Mouse (Mus musculus) heart, embryonic 11.5 days (tissue): ENCODE measurements around the gene Olfr1090. TPM values are rescaled to one million over a fixed set of nuclear protein-coding genes. Genes with fewer than 3 reads are reported as not detected.

Experiments used
- ATAC-seq: fragments of 200-750 bp; cut with Nextera tagmentation; replicated peaks from 2 replicates; pipeline ENCODE4 v1.8.0; 2017; ENCODE audit warnings: moderate library complexity; ENCODE audit not compliant: insufficient number of reproducible peaks, low FRiP score, low TSS enrichment
- H3K27ac ChIP-seq: fragments of 300-500 bp; sonication (generic); 2 replicates; pipeline ENCODE4 v1.5.1; 2014; ENCODE audit warnings: mild to moderate bottlenecking, low read depth, low read length
- H3K27me3 ChIP-seq: fragments of 300-500 bp; sonication (generic); 2 replicates; pipeline ENCODE4 v1.6.1; 2014; ENCODE audit warnings: mild to moderate bottlenecking, low read length, mixed read lengths; ENCODE audit not compliant: control insufficient read depth, insufficient read depth
- H3K36me3 ChIP-seq: fragments of 300-500 bp; sonication (generic); 2 replicates; pipeline ENCODE4 v1.6.1; 2014; ENCODE audit warnings: mild to moderate bottlenecking, low read length, moderate library complexity, mixed read lengths; ENCODE audit not compliant: control insufficient read depth, insufficient read depth
- H3K4me1 ChIP-seq: fragments of 300-500 bp; sonication (generic); 2 replicates; pipeline ENCODE4 v1.6.1; 2014; ENCODE audit warnings: low read length; ENCODE audit not compliant: control insufficient read depth, insufficient read depth
- H3K4me2 ChIP-seq: fragments of 300-500 bp; sonication (generic); 2 replicates; pipeline ENCODE4 v1.6.1; 2014; ENCODE audit warnings: mild to moderate bottlenecking, moderate library complexity
- H3K4me3 ChIP-seq: fragments of 300-500 bp; sonication (generic); 2 replicates; pipeline ENCODE4 v1.5.1; 2014; ENCODE audit warnings: low read depth, low read length
- H3K9ac ChIP-seq: fragments of 300-500 bp; sonication (generic); 2 replicates; pipeline ENCODE4 v1.6.1; 2014; ENCODE audit warnings: mild to moderate bottlenecking, low read depth, low read length, moderate library complexity
- H3K9me3 ChIP-seq: fragments of 300-500 bp; sonication (generic); replicated peaks from 2 replicates; pipeline ENCODE4 v1.6.1; 2016; ENCODE audit warnings: low read length; ENCODE audit not compliant: control insufficient read depth
- WGBS: fragments of 180-500 bp; shearing (Covaris S2); extraction: QIAGEN DNeasy Blood & Tissue Kit; methylation state at CpG from one replicate; pipeline ENCODE4 v1.1.7; 2014; ENCODE audit not compliant: insufficient replicate concordance; 5-methylcytosine and 5-hydroxymethylcytosine counted together
- polyA plus RNA-seq: library from polyadenylated mRNA; unstranded; fragments of >200 nt; fragmentation: Nextera tagmentation; extraction: Ambion mirVana; gene quantifications from 2 replicates; pipeline ENCODE4 v1.2.1, GENCODE M21; 2014

The Olfr1090 gene
- polyA plus RNA-seq: not detected in 2 replicates

GRCm38 (mm10) chr2:86758893-86759292 is at the start of gene Olfr1090:
Gene Olfr1090 (minus strand): TSS chr2:86758993.
- H3K4me1 ChIP-seq: no peaks in the 10 kb centered on the region
- no peak for ATAC-seq
- 81% methylated on average over 1 of the region's 1 CpGs for WGBS

DNA sequence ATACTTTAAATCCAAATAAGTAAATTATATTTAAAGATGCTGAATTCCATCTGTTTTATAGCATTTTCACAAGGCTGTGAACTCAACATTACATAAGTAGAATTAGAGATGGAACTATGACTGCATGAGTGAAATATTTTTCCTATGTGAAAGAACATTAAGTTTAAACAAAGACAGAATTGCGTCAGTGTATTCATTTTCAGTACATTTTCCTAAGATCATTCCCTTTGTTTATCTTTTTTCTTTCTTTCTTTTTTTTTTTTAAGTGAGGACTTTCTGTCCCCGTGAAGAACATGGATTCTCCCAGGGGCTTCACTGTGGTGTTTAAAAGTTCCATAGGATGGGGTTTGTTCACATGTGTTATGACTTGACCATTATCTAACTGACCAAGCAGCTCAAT is 23.4 kb upstream of the Olfr1090 start, which contains the start of gene Olfr1093:
TSS of gene Olfr1093 (plus strand) at position 301 of the 400 bp plus-strand sequence.
- WGBS: 85% methylated on average over 2 of the region's 2 CpGs
- Histone ChIP-seq H3K9ac (no peak within 1 kb of the TSS), H3K4me2 (no peak within 1 kb of the TSS), H3K9me3 (no peaks in the 10 kb centered on the region), H3K27me3 (no peaks in the 10 kb centered on the region), H3K4me3 (no peak within 1 kb of the TSS), H3K27ac (no peak within 1 kb of the TSS), H3K36me3 (no peaks in the 10 kb centered on the region), H3K4me1 (no peaks in the 10 kb centered on the region)
- ATAC-seq: no peak

More at GRCm38 (mm10) chr2:86758893-86759292, at the start of gene Olfr1090:
- no peak within 1 kb of the TSS for H3K27ac ChIP-seq
- no peaks in the 10 kb centered on the region for H3K27me3 ChIP-seq
- H3K4me2 ChIP-seq: no peak within 1 kb of the TSS
- H3K9me3 ChIP-seq: no peaks in the 10 kb centered on the region
- H3K36me3 ChIP-seq: no peaks in the 10 kb centered on the region
- no peak within 1 kb of the TSS for H3K4me3 ChIP-seq
- H3K9ac ChIP-seq: no peak within 1 kb of the TSS

DNA sequence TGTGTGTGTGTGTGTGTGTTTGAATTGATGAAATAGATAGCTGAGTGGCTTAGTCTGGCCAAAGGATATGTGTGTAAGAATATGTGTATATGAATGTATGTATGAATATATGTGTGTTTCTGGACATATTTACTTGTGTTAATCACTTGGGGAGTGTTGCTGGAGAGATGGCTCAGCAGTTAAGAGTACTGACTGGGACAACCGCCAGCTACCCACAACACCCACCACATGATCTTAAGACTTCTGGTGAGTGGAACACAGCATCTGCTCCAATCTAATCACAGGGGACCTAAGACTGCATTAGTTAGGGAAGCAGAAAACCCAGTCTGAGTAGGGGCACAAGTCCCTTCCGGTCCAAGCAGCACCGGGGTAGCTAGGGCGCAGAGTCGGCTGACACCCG is 2.3 kb upstream of the Olfr1090 start:
- no peak overlapping the region for H3K4me2 ChIP-seq
- no peaks in the 10 kb centered on the region for H3K9me3 ChIP-seq
- 92% methylated on average over 6 of the region's 6 CpGs for WGBS
- no peaks in the 10 kb centered on the region for H3K27me3 ChIP-seq
- H3K36me3 ChIP-seq: no peaks in the 10 kb centered on the region
- no peak overlapping the region for H3K4me3 ChIP-seq
- no peak for ATAC-seq
- H3K9ac ChIP-seq: no peak overlapping the region
- no peaks in the 10 kb centered on the region for H3K4me1 ChIP-seq
- H3K27ac ChIP-seq: no peak overlapping the region

GRCm38 (mm10) chr2:86733601-86734000 is 25.2 kb downstream of the Olfr1090 start, which contains the start of gene Olfr1089:
Gene Olfr1089 (minus strand): TSS chr2:86733701.
- Histone ChIP-seq H3K4me3 (no peak within 1 kb of the TSS), H3K9ac (no peak within 1 kb of the TSS), H3K4me1 (no peaks in the 10 kb centered on the region), H3K9me3 (no peaks in the 10 kb centered on the region), H3K4me2 (no peak within 1 kb of the TSS), H3K27me3 (no peaks in the 10 kb centered on the region), H3K27ac (no peak within 1 kb of the TSS), H3K36me3 (no peaks in the 10 kb centered on the region)
- no peak for ATAC-seq

Other genes with a start within 250 kb of the Olfr1090 start
- not detected in 2 replicates for gene Olfr1079, start 216.5 kb downstream of the Olfr1090 start, polyA plus RNA-seq
- gene Olfr1080, start 200.8 kb downstream of the Olfr1090 start, polyA plus RNA-seq: not detected in 2 replicates
- gene Olfr1082, start 160.0 kb downstream of the Olfr1090 start, polyA plus RNA-seq: not detected in 2 replicates
- gene Olfr1084, start 119.3 kb downstream of the Olfr1090 start, polyA plus RNA-seq: not detected in 2 replicates
- gene Olfr1085, start 97.0 kb downstream of the Olfr1090 start, polyA plus RNA-seq: not detected in 2 replicates
- not detected in 2 replicates for gene Olfr1086, start 78.9 kb downstream of the Olfr1090 start, polyA plus RNA-seq
- not detected in 2 replicates for gene Olfr1087, start 60.6 kb downstream of the Olfr1090 start, polyA plus RNA-seq
- gene Olfr1089, start 25.3 kb downstream of the Olfr1090 start, polyA plus RNA-seq: not detected in 2 replicates
- gene Olfr1093, start 23.5 kb upstream of the Olfr1090 start, polyA plus RNA-seq: not detected in 2 replicates
- not detected in 2 replicates for gene Olfr141, start 51.0 kb upstream of the Olfr1090 start, polyA plus RNA-seq
- gene Olfr1094, start 65.7 kb upstream of the Olfr1090 start, polyA plus RNA-seq: not detected in 2 replicates
- gene Olfr1095, start 92.7 kb upstream of the Olfr1090 start, polyA plus RNA-seq: not detected in 2 replicates
- gene Gm13723, start 115.8 kb upstream of the Olfr1090 start, polyA plus RNA-seq: not detected in 2 replicates
- gene Olfr1097, start 133.2 kb upstream of the Olfr1090 start, polyA plus RNA-seq: not detected in 2 replicates
- not detected in 2 replicates for gene Olfr1098, start 165.6 kb upstream of the Olfr1090 start, polyA plus RNA-seq
- not detected in 2 replicates for gene Olfr1099, start 201.7 kb upstream of the Olfr1090 start, polyA plus RNA-seq
- gene Olfr1100, start 221.0 kb upstream of the Olfr1090 start, polyA plus RNA-seq: not detected in 2 replicates
- not detected in 2 replicates for gene Olfr1101, start 232.2 kb upstream of the Olfr1090 start, polyA plus RNA-seq
- gene Olfr1102, start 239.4 kb upstream of the Olfr1090 start, polyA plus RNA-seq: not detected in 2 replicates